Mouse (Mus musculus): ENCODE results near the gene Gle1.

- TF ChIP-seq CTCF (IDR thresholded peaks at IDR 0.05; ENCODE audit: low read depth, low read length): no peak
- no peak for TF ChIP-seq POLR2A (IDR thresholded peaks at IDR 0.05; ENCODE audit: extremely low read depth, insufficient read depth, low read length)
These were observed 17.6 kb upstream of the Gle1 start for GRCm38 (mm10) chr2:29917621-29918020.

All from liver, adult 2 months (tissue).